Mouse (Mus musculus): Measurements from ENCODE around the gene Mnx1. TPM values are rescaled to one million over a fixed set of nuclear protein-coding genes. Genes with fewer than 3 reads are reported as not detected.

Mnx1 gene
- polyA plus RNA-seq, 1 experiment from 2014 or later, result 0.64 TPM

GRCm38 (mm10) chr5:29484965-29485940 is 7.0 kb upstream of the Mnx1 start:
- 10% methylated on average over 38 of the region's 38 CpGs for WGBS

GRCm38 (mm10) chr5:29483801-29484200 is 5.5 kb upstream of the Mnx1 start:
- no peaks in the 10 kb centered on the region for H3K9me3 ChIP-seq (ENCODE audit: control insufficient read depth, low read length)
- 9% methylated on average over 4 of the region's 4 CpGs for WGBS
- DNase-seq (ENCODE audit: low spot score) (no peak), ATAC-seq (ENCODE audit: low FRiP score, low TSS enrichment) (no peak)
- TF ChIP-seq CTCF (IDR thresholded peaks at IDR 0.05; ENCODE audit: low read depth), result no peak
- TF ChIP-seq EP300 (optimal IDR thresholded peaks at IDR 0.05), result no peak
- H3K4me3 ChIP-seq (ENCODE audit: low read depth, low read length), result no peak overlapping the region
- H3K9ac ChIP-seq (ENCODE audit: low read length), result no peak overlapping the region
- no peaks in the 10 kb centered on the region for H3K4me1 ChIP-seq (replicated peaks; ENCODE audit: control insufficient read depth, insufficient read depth)
- no peaks in the 10 kb centered on the region for H3K36me3 ChIP-seq (ENCODE audit: control insufficient read depth, insufficient read depth, low read length)
- H3K27ac ChIP-seq (replicated peaks), result no peak overlapping the region
- H3K27me3 ChIP-seq (ENCODE audit: control insufficient read depth, insufficient read depth, low read length), result peaks cover 15% of the 10 kb centered on the region; the same call in 1 of the 2 replicates
- H3K4me2 ChIP-seq (replicated peaks; ENCODE audit: low read depth), result no peak overlapping the region

More at GRCm38 (mm10) chr5:29484965-29485940, 7.0 kb upstream of the Mnx1 start:
- no peak overlapping the region for H3K9ac ChIP-seq (ENCODE audit: low read length)
- H3K4me1 ChIP-seq (replicated peaks; ENCODE audit: control insufficient read depth, insufficient read depth), result no peaks in the 10 kb centered on the region
- ATAC-seq (ENCODE audit: low FRiP score, low TSS enrichment), result peak; percentile 58; the same call in 1 of the 2 replicates
- no peak overlapping the region for H3K27ac ChIP-seq (replicated peaks)
- H3K4me3 ChIP-seq (ENCODE audit: low read depth, low read length), result peak overlapping the region; percentile 12; the same call in 1 of the 2 replicates
- peaks cover 15% of the 10 kb centered on the region; the same call in 1 of the 2 replicates for H3K27me3 ChIP-seq (ENCODE audit: control insufficient read depth, insufficient read depth, low read length)
- no peaks in the 10 kb centered on the region for H3K9me3 ChIP-seq (ENCODE audit: control insufficient read depth, low read length)
- peak; percentile 65 for DNase-seq (ENCODE audit: low spot score)
- no peaks in the 10 kb centered on the region for H3K36me3 ChIP-seq (ENCODE audit: control insufficient read depth, insufficient read depth, low read length)
- peak overlapping the region; percentile 40 for H3K4me2 ChIP-seq (replicated peaks; ENCODE audit: low read depth)
- TF ChIP-seq EP300 (optimal IDR thresholded peaks at IDR 0.05) (no peak), CTCF (IDR thresholded peaks at IDR 0.05; ENCODE audit: low read depth) (no peak)

DNA sequence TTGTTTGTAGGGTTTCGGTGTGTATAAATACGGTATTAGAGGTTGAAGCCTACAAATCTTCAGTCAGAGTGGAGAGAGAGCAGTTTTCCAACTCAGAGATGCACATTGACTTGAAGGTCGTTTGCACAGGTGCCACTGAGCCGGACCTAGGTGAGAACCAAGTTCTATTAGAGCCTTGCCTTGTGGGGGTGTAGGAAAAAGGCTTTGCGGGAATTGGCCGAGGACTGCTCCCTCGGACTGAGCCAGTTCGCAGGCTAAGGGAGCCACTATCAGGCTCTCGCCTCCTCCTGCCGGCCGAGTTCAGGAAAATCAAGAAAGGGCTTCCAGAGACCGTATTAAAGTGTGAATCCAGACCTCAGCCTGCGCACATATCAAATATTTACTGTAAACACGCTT is 926 bp upstream of the Mnx1 start:
- DNase-seq (ENCODE audit: low spot score) (peak; percentile 77), ATAC-seq (ENCODE audit: low FRiP score, low TSS enrichment) (peak; percentile 65)
- Histone ChIP-seq H3K4me3 (ENCODE audit: low read depth, low read length) (peak overlapping the region; percentile 48), H3K9ac (ENCODE audit: low read length) (no peak overlapping the region), H3K36me3 (ENCODE audit: control insufficient read depth, insufficient read depth, low read length) (no peaks in the 10 kb centered on the region), H3K4me1 (replicated peaks; ENCODE audit: control insufficient read depth, insufficient read depth) (no peaks in the 10 kb centered on the region), H3K27me3 (ENCODE audit: control insufficient read depth, insufficient read depth, low read length) (peaks cover 11% of the 10 kb centered on the region; the same call in 1 of the 2 replicates), H3K9me3 (ENCODE audit: control insufficient read depth, low read length) (no peaks in the 10 kb centered on the region), H3K27ac (replicated peaks) (no peak overlapping the region), H3K4me2 (replicated peaks; ENCODE audit: low read depth) (peak overlapping the region; percentile 77)
- 1% methylated on average over 14 of the region's 14 CpGs for WGBS
- TF ChIP-seq CTCF (IDR thresholded peaks at IDR 0.05; ENCODE audit: low read depth) (peak; percentile 72), EP300 (optimal IDR thresholded peaks at IDR 0.05) (no peak)

DNA sequence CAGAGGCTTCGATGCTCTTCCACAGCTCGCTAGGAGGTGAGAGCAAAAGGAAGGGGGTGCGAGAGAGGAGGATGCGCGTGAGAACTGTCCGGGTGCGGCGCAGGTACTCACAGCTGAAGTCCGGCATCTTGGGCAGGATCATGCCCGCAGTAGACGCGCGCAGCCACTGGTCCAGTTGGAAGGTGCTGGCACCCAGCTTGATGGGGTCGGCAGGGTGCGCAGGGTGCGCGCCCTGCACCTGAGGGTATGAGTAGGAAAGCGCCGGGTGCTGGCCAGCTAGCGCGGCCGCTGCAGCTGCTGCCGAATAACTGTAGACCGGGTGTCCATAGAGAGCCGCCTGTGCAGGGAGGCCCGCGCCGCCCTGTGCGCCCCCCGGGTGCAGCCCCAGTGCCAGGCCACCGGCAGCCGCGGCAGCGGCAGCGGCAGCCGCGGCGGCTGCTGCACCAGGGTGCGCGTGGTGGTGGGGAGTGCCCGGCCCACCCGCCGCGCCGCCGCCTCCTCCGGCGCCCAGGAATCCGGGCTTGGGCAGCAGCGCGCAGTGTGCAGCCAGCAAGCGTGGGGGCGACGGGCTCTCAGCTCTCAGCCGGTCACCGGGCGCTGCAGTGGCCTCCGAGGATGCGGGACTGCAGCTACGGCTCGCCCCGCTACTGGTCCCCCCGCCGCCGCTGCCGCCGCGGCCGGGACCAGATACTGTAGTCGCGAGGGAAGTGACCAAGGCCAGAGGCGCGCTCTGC is 629 bp downstream of the Mnx1 start:
- Histone ChIP-seq H3K9me3 (ENCODE audit: control insufficient read depth, low read length) (no peaks in the 10 kb centered on the region), H3K36me3 (ENCODE audit: control insufficient read depth, insufficient read depth, low read length) (no peaks in the 10 kb centered on the region), H3K27ac (replicated peaks) (no peak overlapping the region), H3K4me1 (replicated peaks; ENCODE audit: control insufficient read depth, insufficient read depth) (no peaks in the 10 kb centered on the region), H3K4me2 (replicated peaks; ENCODE audit: low read depth) (peak overlapping the region; percentile 77), H3K27me3 (ENCODE audit: control insufficient read depth, insufficient read depth, low read length) (peaks cover 11% of the 10 kb centered on the region; the same call in 1 of the 2 replicates), H3K9ac (ENCODE audit: low read length) (peak overlapping the region; percentile 47), H3K4me3 (ENCODE audit: low read depth, low read length) (peak overlapping the region; percentile 48)
- under 1% methylated on average over 51 of the region's 73 CpGs for WGBS
- TF ChIP-seq EP300 (optimal IDR thresholded peaks at IDR 0.05) (no peak), CTCF (IDR thresholded peaks at IDR 0.05; ENCODE audit: low read depth) (no peak)
- ATAC-seq (ENCODE audit: low FRiP score, low TSS enrichment) (peak; percentile 28), DNase-seq (ENCODE audit: low spot score) (peak; percentile 43)

DNA sequence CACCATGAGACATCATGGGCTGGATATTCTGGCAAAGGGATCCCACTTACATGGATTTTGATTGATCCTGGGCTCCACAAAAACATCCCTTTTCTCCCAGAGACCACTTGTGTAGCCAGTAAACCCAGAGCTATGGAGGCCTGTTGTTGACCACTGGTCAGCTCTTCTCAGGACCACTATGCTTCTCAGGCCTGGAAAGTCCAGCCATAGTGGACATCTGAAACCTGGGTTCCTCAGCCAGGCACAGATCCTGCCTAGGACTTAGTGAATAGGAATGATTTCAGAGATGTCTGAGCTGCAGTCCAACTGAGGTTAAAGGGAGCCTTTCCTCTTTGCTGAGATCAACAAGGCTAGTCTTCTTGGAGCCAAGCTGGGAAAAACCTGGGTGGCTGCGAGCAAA is 2.2 kb downstream of the Mnx1 start:
- Histone ChIP-seq H3K27ac (replicated peaks) (no peak overlapping the region), H3K9me3 (ENCODE audit: control insufficient read depth, low read length) (no peaks in the 10 kb centered on the region), H3K4me3 (ENCODE audit: low read depth, low read length) (no peak overlapping the region), H3K4me1 (replicated peaks; ENCODE audit: control insufficient read depth, insufficient read depth) (no peaks in the 10 kb centered on the region), H3K4me2 (replicated peaks; ENCODE audit: low read depth) (no peak overlapping the region), H3K9ac (ENCODE audit: low read length) (no peak overlapping the region), H3K36me3 (ENCODE audit: control insufficient read depth, insufficient read depth, low read length) (no peaks in the 10 kb centered on the region), H3K27me3 (ENCODE audit: control insufficient read depth, insufficient read depth, low read length) (peaks cover 8% of the 10 kb centered on the region; the same call in 1 of the 2 replicates)
- ATAC-seq (ENCODE audit: low FRiP score, low TSS enrichment) (no peak), DNase-seq (ENCODE audit: low spot score) (no peak)
- 7% methylated on average over 1 of the region's 1 CpGs for WGBS
- no peak for TF ChIP-seq CTCF (IDR thresholded peaks at IDR 0.05; ENCODE audit: low read depth)
